Mouse (Mus musculus) heart, postnatal 4 days (tissue): Measurements from ENCODE around the gene Gm10563. TPM values are rescaled to one million over a fixed set of nuclear protein-coding genes. Genes with fewer than 3 reads are reported as not detected.
A peak's percentile ranks its signal among the peaks of the same experiment; 100 is the strongest.

Source experiments
- DNase-seq: peaks from one replicate; pipeline ENCODE4 v3.0.0; 2021
- total RNA-seq, 2 experiments: library from RNA; stranded (reverse); gene quantifications; 2 replicates each; pipeline ENCODE4 v1.2.3; 2021

The Gm10563 gene
- total RNA-seq, 2 experiments from 2014 or later, result not detected

DNA sequence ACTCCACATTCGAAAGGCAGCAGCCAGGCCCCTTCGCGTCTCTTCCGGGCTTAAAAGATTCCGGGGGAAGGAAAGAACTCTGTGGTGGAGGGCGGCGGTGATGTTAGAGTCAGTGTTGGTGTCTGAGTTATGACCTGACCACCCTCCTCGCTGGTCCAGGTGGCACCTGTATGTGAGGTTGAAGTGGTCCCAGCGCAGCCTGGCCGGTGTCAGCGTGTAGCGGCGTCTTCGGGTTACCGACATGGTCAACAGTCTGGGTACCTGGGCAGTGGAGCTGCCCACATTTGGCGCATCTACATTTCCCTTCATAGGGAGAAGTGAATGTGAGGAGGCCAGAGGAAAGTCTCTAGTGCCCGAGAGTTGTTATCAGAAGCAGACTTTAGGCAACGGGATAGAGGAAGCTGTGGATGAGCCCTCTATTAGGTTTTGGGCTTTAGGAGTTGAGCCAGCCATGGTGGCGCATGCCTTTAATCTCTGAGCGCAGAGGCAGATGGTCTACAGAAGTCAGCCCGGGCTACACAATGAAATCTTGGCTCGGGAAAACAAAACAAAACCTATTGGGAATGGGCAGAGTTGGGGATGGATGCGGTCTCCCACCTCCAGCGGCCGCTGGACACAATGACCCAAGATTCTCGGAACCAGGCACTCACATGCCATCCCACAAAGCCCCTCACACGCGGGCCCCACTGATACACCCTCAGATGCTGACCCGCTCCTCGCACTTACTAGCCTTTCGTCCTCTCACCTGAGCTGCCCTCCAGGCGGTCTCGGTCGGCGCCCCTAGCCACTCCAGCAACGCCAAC is 7.3 kb upstream of the Gm10563 start:
- no peak for DNase-seq

DNA sequence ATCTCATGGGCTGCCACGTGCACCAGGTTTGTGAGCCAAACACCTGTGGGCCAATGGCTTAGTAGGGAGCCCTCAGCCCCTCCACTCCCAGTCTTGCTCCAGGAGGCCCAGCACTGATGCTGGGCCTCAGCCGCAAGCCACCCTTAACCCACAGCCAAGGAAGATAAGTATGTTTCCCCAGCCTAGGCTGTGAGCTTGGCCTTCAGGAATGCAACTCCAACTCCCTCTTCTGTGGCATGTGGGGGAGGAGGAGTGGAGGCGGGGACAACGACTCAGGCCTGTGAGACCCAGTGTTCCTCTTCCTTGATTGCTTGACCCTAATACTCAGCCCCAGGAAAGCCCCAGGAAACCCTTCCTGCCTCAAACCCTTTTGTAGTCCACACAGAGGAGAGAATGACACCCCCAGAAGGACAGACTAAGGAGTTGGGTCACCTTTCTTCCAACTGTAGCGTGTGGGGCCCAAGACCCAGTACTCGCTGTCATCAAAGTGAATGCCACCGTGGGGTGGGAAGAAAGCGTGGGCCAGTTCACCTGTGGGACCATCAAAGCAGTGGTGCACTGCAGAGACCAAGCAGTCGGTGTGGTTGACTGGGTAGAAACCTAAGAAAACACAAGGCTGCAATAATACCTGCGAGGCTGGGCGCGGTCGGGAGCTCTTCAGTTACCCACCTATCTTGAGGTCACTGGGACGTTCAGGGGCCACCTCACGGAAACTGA is 6.5 kb upstream of the Gm10563 start:
- peak; percentile 74 for DNase-seq

DNA sequence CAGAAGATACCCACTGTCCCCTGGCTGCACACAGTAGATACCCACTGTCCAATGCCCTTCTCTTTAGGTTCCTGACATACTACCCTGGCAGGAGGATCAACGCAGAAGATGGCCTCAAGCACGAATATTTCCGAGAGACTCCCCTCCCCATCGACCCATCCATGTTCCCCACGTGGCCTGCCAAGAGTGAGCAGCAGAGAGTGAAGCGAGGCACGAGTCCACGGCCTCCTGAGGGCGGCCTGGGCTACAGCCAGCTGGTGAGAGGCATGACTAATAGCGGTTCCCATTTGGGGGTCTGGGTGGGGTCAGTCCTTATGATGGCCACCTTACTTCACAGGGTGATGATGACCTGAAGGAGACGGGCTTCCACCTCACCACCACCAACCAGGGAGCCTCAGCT is 4.1 kb upstream of the Gm10563 start:
- no peak for DNase-seq

DNA sequence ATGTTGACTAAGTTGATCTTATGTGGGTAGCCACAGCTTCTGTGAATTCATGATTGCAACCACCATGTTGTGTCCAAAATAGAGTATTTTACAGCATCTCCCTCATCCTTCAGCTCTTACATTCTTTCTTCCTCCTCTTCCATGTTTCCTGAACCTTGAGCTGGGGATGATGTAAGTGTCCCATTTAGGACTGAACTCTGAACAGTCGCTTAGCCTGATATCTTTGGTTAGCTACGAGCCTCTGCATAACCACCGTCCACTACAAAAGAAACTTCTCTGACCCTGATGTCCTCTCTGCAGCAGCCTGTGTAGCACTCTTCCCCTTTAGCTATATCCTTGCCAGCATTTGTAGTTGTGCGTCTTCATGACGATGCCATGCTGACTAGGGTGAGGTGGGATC is 513 bp upstream of the Gm10563 start:
- DNase-seq, result no peak

DNA sequence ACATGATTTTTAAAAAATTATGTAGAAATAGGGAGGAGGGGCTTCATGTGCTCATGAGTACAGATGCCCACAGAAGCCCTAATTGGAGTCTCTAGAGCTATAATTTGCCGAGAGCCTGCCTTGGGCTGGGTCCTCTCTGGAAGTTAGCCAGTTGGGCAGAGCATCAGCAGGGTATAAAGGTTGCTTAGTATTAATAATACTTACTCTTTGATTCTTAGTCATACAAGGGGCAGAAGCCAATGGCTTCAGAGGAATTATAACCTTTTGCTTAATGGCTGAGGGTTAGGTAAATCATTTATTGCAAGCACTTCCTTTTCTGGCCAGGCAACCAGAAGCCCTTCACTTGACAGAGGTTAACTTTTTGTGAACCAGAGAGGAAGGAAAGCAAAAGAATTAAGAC is 1.7 kb downstream of the Gm10563 start:
- DNase-seq, result no peak

DNA sequence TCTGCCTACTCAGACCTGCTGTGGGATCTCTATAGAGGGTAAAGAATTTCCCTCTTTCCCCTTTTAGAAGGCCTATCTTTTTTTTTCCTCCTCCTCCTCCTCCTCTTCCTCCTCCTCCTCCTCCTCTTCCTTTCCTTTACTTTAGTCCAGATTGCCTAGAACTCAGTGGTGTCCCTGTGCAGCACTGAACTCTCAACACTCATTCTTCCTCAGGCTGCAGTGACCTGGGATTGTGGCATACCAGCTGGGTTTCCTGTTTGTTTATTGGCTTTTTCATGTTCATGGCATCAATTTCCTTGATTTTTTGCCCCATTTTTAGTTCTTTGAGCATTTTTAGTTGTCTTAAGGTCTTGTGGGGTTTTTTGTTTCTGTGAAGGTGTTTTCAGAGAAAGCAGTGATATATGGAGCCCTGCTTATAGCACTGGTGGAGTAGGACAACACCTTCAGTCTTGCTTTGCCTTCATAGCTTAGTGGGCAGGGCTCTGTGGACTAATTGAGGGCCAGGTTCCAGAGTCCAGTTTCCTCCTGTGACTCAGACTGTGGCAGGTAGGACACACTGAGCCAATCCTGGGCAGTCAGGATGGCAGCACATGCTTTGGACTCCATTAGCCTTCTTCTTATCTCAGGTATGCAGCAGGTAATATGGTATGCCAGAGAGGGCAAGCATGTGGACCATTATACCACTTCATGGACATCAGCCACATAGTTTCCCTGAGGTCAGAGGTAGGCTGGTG is 9.3 kb downstream of the Gm10563 start:
- DNase-seq, result no peak

DNA sequence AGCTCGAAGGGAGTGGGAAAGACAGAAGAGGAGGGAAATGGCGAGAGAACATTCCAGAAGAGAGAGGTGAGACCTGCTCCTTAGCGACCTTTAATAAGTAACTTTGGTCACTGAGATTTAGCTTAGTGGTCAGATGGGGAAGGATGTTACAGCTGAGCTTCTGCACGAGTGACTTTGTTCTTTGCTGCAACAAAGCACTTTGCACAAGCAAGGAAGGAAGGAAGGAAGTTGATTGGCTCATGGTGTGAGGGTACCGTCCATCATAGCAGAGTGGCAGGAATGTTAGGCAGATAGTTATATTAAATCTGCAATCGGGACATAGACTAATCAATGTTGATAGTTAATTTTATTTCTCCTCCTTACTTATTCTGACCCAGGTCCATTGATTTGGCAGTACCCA is 14.9 kb downstream of the Gm10563 start:
- DNase-seq, result no peak

DNA sequence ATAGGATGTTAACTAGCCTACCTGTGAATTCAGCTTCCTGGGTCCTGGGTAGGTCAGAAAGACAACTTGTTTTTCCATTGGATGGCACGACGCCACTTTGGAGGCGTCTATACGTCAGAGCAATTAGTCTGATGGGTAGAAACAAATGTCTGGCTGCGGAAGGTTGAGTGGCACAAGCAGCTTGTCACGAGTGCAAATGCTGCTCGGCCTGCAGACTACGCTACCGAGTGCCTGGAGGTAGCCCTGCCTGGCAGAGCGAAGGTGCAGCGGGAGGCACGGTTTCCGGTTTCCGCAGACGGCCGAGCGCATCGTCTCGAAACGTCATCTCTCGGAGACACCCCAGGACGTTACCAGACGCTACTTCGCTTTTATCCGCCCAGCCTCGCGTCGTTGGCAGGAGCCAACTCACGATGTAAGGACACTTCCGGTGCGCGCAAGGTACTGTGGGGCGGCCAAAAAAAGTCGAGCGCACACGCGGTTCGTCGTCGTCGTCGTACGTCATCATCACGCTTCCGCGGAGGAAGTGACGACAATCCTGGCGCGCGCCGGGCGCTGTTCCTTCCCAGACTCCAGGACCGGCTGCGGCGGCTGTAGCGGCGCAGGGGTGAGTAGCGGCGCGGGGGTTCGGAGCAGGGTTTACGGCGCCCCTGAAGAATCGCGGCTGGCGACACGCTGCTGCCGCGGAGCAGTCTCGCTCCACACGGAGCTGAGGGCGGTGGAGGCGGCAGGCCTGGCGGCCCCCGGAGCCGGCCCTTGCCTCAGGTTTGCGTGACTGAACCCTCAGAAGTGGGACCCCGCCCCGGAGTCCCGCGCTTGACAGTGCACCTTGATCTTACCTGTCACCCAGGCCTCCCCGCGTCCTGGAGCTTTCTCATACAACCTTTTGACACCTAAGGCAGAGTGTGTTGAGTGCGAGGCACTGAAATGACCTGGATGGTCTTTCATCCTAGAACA is 20.6 kb downstream of the Gm10563 start, which contains the start of gene Cdk11b:
Cdk11b (plus strand) TSS at position 517 of the 954 bp plus-strand sequence.
- DNase-seq, result peak; percentile 96

DNA sequence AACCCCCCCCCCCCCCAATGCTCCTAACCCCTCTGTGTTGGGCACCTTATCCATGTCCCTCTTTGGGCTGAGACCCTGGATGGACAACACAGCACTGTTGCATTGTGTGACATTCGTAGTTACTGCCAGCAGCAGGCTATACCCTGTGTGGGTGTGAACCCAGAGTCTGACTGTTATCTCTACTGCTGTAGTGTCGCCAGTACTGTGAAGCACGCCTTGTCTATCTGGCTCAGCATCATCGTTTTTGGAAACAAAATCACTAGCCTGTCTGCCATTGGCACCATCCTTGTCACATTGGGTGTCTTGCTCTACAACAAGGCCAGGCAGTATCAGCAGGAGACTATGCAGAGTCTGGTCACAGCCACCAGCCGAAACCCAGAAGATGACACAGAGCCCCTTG is 26.9 kb downstream of the Gm10563 start:
- DNase-seq, result no peak

DNA sequence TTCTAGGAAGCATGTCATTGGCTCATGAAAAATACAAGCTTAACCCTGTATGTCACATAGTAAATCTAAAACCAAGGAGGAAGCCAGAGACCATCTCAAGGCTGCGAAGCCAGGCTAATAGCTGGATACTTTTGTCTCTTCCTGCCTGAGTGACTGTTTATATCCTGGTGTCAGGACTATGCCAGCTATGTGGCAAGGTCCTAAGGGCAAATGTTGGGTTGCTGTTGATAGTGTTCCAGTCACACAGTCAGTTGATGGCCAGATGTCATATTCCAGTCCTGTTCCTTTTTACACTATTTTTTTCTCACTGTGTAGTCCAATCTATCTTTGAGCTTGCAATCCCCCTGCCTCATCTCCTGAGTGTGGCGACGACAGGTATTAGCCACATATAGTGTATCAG is 31.9 kb downstream of the Gm10563 start:
- DNase-seq, result no peak

DNA sequence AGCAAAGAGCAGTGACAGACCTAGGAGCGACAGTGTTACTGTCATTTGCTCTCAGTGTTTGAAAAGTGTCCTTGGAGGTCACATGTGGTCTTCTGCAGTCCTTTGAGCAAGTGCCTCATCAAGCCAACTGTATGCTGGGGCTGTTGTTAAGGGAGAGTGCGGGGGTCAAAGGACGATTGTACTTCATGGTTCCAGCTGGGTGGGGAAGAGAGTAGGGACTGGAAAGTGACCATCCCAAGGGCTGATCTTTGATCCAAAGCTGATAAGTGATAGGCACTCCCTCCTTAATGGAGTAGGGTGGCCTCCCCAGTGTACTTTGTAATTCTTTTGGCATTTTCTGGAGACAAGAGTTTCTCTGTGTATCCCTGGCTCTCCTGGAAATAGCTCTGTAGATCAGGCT is 33.3 kb downstream of the Gm10563 start:
- DNase-seq, result no peak

DNA sequence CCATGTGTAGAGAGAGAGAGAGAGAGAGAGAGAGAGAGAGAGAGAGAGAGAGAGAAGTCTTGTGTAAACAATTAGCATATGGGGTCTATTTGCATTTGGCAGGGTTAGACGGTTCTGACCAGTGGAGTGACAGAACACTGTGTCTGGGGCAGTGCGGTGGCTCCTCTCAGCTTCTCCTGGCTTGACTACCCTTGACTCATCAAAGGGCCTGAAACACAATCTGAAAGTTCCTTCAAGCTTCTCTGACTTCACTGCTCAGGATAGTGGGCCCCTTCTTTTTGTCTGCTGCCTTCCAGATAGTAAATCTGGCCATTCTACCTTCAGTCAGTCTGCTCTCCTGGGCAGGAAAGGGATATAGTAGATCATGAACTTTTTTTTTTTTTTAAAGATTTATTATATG is 38.4 kb downstream of the Gm10563 start:
- no peak for DNase-seq

DNA sequence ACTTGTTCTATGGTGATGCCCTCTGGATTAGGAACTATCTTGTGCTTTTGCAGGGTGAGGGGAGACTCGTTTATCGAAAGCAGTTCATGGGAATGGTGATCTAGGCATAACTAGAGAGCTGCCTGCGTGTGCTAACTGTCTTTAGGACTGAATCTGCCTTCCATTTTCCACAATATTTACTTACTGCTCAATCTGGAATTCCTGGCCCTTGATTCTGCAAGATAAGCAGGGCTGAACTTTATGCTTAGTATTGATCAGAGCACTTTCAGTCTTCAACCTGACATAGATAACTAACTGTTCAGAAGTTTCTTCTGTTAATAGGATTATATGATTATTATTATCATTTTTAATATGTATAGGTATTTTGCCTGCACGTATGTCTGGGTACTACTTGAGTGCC is 40.1 kb downstream of the Gm10563 start:
- no peak for DNase-seq

DNA sequence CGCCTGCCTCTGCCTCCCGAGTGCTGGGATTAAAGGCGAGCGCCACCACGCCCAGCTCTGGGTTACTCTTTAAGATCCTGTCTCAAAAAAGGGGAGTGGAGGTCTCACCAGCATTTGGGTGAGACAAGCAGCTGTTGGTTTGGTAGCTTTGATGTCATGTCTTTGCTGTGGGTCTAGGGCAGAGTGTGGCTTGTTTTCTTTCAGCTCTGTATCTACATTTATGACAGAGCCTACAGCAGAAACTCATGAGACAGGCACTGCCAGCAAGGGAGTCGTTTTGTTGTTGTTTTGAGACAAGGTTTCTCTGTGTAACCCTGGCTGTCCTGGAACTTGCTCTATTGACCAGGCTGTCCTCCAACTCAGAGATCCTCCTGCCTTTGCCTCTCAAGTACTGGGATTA is 41.4 kb downstream of the Gm10563 start:
- no peak for DNase-seq

DNA sequence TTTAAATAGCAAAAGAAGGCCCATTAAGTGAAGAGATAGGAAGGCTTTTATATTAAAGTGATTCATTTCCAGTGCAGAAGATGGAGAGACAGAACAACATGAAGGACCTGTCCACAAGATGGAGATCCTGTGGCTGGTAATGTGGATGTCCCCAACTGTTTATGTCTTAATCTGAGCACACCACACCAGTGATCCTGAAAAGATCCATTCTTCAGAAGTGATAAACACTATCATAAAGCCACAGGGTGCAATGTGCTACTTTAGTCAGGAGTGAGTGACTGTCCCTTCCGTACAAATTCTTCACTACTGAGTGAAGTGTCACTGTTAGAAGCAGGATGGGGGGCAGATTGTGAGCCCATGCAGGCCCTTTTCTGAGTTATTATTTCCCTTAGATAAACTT is 42.5 kb downstream of the Gm10563 start:
- DNase-seq, result no peak

DNA sequence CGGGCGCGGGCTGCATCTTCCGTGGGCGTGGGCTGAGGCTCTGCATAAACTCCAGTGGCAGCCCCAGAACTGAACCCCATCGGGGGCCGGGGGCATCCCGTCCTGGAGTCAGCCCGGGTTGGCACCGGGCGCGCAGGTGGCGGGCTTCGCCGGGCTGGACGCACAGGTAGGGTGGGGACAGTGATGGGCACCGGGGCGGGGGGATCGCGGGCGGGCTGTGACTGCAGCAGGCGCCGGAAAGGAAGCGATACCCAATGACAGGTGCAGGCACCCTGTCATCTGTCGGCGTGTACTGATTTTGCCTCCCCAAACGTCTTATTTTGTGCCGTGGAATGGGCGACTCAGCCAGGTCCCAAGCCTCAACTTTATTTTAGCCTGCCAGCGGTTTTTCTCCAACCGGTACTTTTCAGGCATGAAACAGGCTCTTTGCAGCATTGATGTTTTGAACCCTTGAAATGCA is 43.2 kb downstream of the Gm10563 start:
- DNase-seq, result no peak

DNA sequence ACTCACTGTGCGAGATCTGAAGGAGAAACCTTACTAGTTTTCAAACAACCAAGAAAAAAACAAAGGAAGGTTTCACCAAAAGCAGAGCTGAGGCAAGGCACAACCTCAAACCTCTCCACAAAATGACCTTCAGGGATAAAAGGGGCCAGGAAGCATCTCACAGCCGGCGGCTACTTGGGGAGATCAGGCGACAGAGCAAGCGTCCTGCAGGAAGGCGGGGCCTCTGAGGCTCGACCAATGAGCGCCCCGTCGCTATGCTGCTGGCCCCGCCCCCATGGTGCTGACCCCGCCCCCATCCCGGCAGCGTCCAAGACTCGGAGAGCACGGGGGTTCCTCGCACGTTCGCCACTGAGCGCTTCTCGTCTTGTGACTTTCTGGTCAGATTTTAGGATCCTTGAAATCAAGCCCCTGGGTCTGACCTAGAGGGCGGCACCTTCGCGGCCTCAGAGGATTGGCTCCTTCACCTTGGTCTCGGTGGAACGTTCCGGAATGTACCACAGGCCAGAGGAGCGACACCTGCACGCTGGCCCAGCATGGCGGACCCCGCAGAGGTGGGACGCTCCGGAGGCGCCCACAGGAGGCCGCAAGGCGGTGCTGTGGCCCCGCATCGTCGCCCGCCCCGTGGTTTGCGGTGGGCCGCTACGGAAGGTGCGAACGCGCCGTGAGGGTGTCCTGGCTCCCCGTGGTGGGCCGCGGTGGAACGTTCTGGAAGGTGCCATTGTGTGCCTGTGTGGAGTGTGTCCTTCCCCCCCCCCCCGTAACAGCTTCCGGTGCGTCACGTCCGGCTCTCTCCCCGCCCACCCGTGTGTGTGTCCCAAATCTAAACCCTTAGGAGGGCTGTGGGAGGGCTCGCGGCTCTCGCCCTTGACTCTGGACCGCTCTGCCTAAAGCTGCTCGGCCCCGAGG is 43.9 kb downstream of the Gm10563 start, which contains the start of gene Slc35e2:
Slc35e2 (plus strand) TSS at position 326 of the 906 bp plus-strand sequence.
- peak; percentile 97 for DNase-seq

DNA sequence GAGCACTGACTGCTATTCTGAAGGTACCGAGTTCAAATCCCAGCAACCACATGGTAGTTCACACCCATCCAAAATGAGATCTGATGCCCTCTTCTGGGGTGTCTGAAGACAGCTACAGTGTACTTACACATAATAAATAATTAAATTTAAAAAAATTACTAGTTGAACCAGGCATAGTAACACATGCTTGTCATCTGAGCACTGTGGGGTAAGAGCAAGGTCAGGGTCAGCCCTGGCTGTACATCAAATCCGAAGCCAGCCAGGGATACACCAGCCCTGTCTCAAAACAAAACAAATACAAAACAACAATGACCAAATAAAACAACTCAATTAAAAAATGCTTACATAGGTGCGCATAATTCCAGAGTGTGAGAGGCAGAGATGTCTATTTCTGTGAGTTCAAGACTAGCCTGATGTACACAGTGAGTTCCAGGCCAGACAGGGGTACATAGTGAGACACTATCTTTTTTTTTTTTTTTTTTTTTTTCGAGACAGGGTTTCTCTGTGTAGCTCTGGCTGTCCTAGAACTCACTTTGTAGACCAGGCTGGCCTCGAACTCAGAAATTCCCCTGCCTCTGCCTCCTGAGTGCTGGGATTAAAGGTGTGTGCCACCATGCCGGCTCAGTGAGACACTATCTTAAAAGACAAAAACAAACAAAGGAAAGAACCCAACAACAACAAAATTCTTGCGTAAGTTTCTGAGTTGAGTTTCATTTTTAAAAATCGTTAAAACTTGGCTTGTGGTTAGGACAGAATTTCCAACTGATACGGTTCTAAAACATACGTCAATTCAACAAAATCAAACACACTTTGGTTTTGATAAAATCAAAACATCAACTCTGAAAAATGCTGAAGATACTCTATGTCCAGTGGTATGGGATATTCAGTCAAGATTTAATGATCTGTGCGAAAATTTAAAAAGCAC is 45.0 kb downstream of the Gm10563 start:
- no peak for DNase-seq

DNA sequence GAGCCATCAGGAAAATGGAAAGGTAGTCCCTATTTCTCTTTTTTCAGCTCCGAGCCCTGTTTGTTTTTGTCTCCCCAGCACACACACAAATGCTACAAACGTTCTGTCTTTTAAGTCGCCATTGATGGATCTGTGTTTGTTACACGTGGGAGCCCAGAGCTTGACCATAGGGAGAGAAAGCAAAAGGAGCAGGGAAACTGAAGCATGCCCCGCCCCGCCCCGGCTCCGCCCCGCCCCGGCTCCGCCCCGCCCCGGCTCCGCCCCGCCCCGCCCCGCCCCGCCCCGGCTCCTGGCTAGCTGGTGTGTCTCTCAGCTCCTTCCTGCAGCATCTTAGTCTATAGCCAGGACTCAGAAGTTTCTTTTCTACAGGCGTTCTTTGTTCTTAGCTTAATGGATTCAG is 46.7 kb downstream of the Gm10563 start:
- no peak for DNase-seq

DNA sequence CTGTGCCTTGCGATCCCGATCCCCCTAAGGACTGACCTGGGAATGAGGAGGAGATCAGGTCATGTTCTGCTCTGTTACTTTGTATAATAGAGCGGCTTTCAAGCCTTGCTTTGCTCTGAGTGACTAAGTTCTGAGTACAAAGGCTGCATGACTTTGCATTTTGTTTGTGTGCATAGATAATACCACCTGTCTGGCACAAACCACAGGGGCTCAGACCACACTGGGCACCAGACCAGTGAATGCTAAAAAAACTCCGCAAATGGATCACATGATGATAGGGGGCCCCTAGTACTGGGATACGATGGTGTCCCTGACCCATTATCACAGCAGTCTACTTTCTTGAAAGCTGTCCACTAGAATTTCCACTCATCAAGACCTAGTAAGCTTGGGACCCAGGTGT is 48.6 kb downstream of the Gm10563 start:
- no peak for DNase-seq
